Mouse (Mus musculus) c-Kit-negative CD71-positive TER-119-positive erythroid progenitor cells, embryonic 14.5 days (primary cell): Measurements from ENCODE around the gene Rtf2.

Source experiments
- DNase-seq: peaks from one replicate; pipeline ENCODE4 v3.0.0-alpha.2; 2013; ENCODE audit warnings: low read depth, low spot score

Rtf2 gene

GRCm38 (mm10) chr2:172483766-172484413 lies 43.5 kb downstream of the Rtf2 start:
- no peak for DNase-seq

DNA sequence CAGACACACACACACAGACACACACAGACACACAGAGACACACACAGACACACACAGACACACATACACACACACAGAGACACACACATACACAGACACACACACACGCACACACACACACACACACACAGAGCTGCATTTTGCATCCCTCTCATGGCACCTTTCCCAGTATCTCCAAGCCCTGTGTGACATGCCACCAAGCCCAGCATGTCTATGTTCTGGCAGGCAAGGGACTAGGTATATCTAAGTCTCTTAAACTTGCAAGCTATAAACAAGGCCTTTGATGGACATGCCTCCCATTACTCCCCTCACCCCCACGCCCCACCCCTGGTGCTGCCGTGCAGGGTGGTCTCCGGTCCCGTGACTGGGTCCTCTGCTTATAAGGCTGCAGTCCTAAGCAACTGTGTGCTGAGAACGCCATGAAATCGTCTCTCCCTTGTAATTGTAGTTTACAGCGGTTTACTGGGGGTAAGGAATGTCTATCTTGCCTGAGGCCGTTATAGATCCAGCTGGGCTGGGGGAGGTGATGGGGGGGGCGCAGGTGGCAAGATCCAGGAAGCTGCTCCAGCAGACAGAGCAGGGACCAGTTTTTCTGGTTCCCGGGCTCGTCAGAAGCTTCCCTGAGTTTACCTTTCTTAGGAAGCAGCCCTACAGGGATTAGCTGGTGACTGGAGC lies 44.5 kb downstream of the Rtf2 start:
- DNase-seq = no peak

GRCm38 (mm10) chr2:172496736-172497345 lies 56.5 kb downstream of the Rtf2 start:
- DNase-seq = no peak

GRCm38 (mm10) chr2:172498823-172499222 lies 58.5 kb downstream of the Rtf2 start:
- DNase-seq = no peak

DNA sequence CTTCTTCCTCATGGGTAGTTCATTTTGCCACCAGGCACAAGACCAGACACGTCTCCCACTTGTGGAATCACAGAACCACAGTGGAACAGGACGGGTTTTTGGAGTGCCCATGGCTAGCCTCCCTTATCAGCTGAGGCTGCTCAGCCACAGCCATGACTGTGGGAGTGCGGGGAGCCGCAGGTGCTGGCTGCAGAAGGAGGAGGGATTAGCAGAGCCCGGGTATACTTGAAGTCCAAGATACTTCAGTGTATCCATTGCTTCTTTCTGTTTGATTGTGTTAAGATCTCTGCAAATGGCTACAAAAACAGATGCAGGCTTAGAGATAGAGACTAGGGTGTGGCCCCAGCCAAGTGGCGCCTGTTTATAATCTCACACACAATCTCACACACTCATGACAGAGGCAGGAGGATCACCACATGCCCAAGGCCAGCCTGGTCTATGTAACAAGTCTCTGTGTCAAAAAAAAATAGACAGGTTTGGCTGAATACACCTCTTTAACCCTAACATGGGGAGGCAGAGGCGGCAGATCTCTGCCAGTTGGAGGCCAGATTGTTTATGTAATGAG lies 60.5 kb downstream of the Rtf2 start:
- no peak for DNase-seq

GRCm38 (mm10) chr2:172501341-172501740 lies 61.0 kb downstream of the Rtf2 start:
- DNase-seq = no peak

DNA sequence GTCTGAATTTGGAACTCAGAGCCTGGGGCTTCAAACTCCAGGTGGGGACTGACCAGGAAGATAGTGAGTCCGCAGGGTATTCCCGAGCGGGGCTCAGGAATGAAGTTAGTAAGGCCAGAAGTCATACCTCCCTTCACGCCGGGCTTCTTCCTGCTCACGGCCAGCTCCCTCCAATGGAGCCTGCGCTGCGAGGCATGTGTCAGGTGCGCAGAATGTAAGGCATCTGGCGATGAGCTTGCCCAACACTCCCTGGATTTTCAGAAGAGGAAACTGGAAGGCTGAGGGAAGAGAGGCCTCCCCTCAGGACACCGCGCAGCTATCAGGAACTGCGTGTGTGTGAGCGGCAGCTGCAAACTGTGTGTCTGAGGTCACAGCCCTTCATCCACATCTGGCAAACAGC lies 61.8 kb downstream of the Rtf2 start:
- DNase-seq = no peak

DNA sequence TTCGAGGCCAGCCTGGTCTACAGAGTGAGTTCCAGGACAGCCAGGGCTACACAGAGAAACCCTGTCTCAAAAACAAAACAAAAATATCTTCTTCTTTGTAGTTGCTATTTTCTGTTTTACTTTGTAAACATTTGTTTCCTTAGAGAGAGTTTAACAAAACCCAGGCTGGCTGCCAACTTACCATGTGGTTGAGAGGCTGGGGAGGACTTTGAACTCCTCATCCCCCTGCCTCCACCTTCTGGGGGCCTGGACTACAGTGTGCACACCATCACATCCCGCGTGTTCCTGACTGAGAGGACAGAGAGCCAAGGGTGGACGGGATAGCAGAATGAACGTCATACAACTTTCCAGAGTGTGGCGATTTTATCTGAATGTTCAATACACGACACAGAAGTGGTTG lies 65.8 kb downstream of the Rtf2 start:
- DNase-seq = no peak

DNA sequence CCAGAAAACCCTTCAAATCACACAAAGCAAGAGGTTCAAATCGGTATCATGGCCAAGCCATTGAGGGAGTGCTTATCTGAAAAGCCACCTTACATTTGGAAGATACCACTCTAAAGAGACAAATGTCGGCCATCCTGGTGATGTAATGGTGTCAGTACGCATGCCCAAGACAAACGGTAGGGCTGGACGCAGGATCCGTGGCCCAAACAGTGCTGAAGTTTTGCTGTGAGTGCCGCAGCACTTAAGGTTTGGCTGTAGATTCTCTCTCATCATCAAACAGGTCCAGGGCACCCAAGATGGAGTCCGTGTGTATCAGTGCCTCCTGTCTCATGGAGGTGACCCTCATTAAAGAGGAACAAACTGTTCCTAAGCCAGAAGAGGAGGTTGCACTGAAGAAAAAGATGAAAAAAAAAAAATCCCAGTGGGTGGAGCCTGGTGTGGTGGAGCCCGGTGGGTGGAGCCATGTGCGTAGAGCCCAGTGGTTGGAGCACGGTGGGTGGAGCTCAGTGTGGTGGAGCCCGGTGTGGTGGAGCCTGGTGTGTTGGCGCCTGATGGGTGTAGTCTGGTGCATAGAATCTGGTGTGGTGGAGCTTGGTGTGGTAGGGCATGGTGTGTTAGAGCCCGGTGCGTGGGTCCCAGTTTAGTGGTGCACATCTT lies 69.8 kb downstream of the Rtf2 start:
- DNase-seq = no peak

DNA sequence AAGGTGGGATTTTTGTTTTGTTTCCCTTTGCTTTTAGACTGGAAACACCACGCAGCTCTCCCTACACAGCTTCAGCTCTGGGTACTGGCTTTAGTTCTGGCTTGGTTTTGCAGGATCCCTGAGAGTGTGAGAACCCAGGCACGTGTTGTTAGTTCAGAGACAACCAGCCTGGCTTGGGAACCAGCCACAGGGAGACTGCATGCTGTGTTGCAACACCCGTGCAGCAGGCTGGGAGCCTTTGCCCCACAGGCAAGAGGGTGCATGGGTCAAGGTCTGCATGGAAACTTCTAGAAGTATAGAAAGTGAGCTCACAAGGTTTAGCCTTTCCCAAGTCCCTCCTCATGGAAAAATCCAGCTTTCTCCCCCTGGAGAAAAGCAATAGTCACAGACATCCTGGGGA lies 70.5 kb downstream of the Rtf2 start:
- DNase-seq = no peak

GRCm38 (mm10) chr2:172516407-172516992 lies 76.1 kb downstream of the Rtf2 start:
- no peak for DNase-seq
